Mouse (Mus musculus) embryonic facial prominence, embryonic 15.5 days (tissue): ENCODE data around the gene Asb18. TPM values are rescaled to one million over a fixed set of nuclear protein-coding genes. Genes with fewer than 3 reads are reported as not detected.
A peak's percentile ranks its signal among the peaks of the same experiment; 100 is the strongest.

Experiments
- ATAC-seq: fragments of 200-750 bp; cut with Nextera tagmentation; 2 replicates; pipeline ENCODE4 v1.8.0; 2017; ENCODE audit warnings: low read depth, moderate TSS enrichment; ENCODE audit not compliant: insufficient number of reproducible peaks, low FRiP score, low TSS enrichment
- H3K27ac ChIP-seq: fragments of 300-500 bp; sonication (generic); replicated peaks from 2 replicates; pipeline ENCODE4 v1.5.1; 2015; ENCODE audit warnings: mild to moderate bottlenecking, inconsistent platforms
- H3K27me3 ChIP-seq: fragments of 300-500 bp; sonication (generic); 2 replicates; pipeline ENCODE4 v1.6.1; 2015; ENCODE audit warnings: inconsistent platforms
- H3K36me3 ChIP-seq: fragments of 300-500 bp; sonication (generic); 2 replicates; pipeline ENCODE4 v1.6.1; 2015; ENCODE audit warnings: mild to moderate bottlenecking, inconsistent platforms
- H3K4me1 ChIP-seq: fragments of 300-500 bp; sonication (generic); 2 replicates; pipeline ENCODE4 v1.6.1; 2015; ENCODE audit warnings: inconsistent platforms
- H3K4me2 ChIP-seq: fragments of 300-500 bp; sonication (generic); replicated peaks from 2 replicates; pipeline ENCODE4 v1.6.1; 2015; ENCODE audit warnings: mild to moderate bottlenecking, inconsistent platforms
- H3K4me3 ChIP-seq: fragments of 300-500 bp; sonication (generic); replicated peaks from 2 replicates; pipeline ENCODE4 v1.5.1; 2015; ENCODE audit warnings: mild to moderate bottlenecking, inconsistent platforms
- H3K9ac ChIP-seq: fragments of 300-500 bp; sonication (generic); 2 replicates; pipeline ENCODE4 v1.6.1; 2015; ENCODE audit warnings: inconsistent platforms
- H3K9me3 ChIP-seq: fragments of 300-500 bp; sonication (generic); replicated peaks from 2 replicates; pipeline ENCODE4 v1.6.1; 2016; ENCODE audit warnings: inconsistent platforms
- WGBS: fragments of 180-500 bp; shearing (Covaris S2); methylation state at CpG from one replicate; pipeline ENCODE4 v1.1.7; 2015; 5-methylcytosine and 5-hydroxymethylcytosine counted together
- polyA plus RNA-seq: library from polyadenylated mRNA; unstranded; fragments of >200 nt; fragmentation: Nextera tagmentation; extraction: Ambion mirVana; gene quantifications from 2 replicates; pipeline ENCODE4 v1.2.1, GENCODE M21; 2015

Gene Asb18
- polyA plus RNA-seq, 1 experiment from 2014 or later: 0.09 TPM

GRCm38 (mm10) chr1:89971848-89972247 is 42.6 kb downstream of the Asb18 start:
- Histone ChIP-seq H3K4me2 (no peak overlapping the region), H3K27me3 (peaks cover 53% of the 10 kb centered on the region), H3K9me3 (no peaks in the 10 kb centered on the region), H3K9ac (no peak overlapping the region), H3K27ac (no peak overlapping the region), H3K36me3 (no peaks in the 10 kb centered on the region), H3K4me3 (no peak overlapping the region), H3K4me1 (peaks cover 9% of the 10 kb centered on the region; the same call in 1 of the 2 replicates)
- ATAC-seq: no peak
- WGBS: 40% methylated on average over 8 of the region's 8 CpGs

- no peak for ATAC-seq
These were observed 44.8 kb downstream of the Asb18 start for GRCm38 (mm10) chr1:89969714-89970110.

GRCm38 (mm10) chr1:89969072-89969713 is 45.3 kb downstream of the Asb18 start:
- peaks cover 57% of the 10 kb centered on the region for H3K27me3 ChIP-seq
- peak overlapping the region; percentile 56; the same call in 1 of the 2 replicates for H3K4me3 ChIP-seq
- peaks cover 9% of the 10 kb centered on the region; the same call in 1 of the 2 replicates for H3K4me1 ChIP-seq
- no peaks in the 10 kb centered on the region for H3K9me3 ChIP-seq
- no peak overlapping the region for H3K27ac ChIP-seq
- WGBS: 59% methylated on average over 10 of the region's 10 CpGs
- no peaks in the 10 kb centered on the region for H3K36me3 ChIP-seq
- H3K9ac ChIP-seq: no peak overlapping the region
- no peak for ATAC-seq
- peak overlapping the region; percentile 97; the same call in 1 of the 2 replicates for H3K4me2 ChIP-seq

More at GRCm38 (mm10) chr1:89969714-89970110, 44.8 kb downstream of the Asb18 start:
- H3K4me1 ChIP-seq: peaks cover 9% of the 10 kb centered on the region; the same call in 1 of the 2 replicates
- H3K27me3 ChIP-seq: peaks cover 57% of the 10 kb centered on the region
- H3K27ac ChIP-seq: no peak overlapping the region
- H3K9ac ChIP-seq: no peak overlapping the region
- 78% methylated on average over 4 of the region's 4 CpGs for WGBS
- no peak overlapping the region for H3K4me3 ChIP-seq
- H3K36me3 ChIP-seq: no peaks in the 10 kb centered on the region
- H3K4me2 ChIP-seq: no peak overlapping the region
- H3K9me3 ChIP-seq: no peaks in the 10 kb centered on the region

- Histone ChIP-seq H3K4me1 (peaks cover 9% of the 10 kb centered on the region; the same call in 1 of the 2 replicates), H3K36me3 (no peaks in the 10 kb centered on the region), H3K27me3 (peaks cover 61% of the 10 kb centered on the region), H3K9me3 (no peaks in the 10 kb centered on the region), H3K27ac (no peak overlapping the region), H3K4me2 (peak overlapping the region; percentile 97), H3K4me3 (peak overlapping the region; percentile 56), H3K9ac (peak overlapping the region; percentile 26; the same call in 1 of the 2 replicates)
- WGBS: under 1% methylated on average over 91 of the region's 95 CpGs
- no peak for ATAC-seq
These were observed 46.2 kb downstream of the Asb18 start for GRCm38 (mm10) chr1:89968111-89968851.

- peaks cover 61% of the 10 kb centered on the region for H3K27me3 ChIP-seq
These were observed 46.9 kb downstream of the Asb18 start for GRCm38 (mm10) chr1:89967585-89967984.

GRCm38 (mm10) chr1:89964426-89964825 is 50.0 kb downstream of the Asb18 start:
- Histone ChIP-seq H3K9ac (no peak overlapping the region), H3K4me3 (no peak overlapping the region), H3K4me2 (no peak overlapping the region), H3K27me3 (peaks cover 52% of the 10 kb centered on the region), H3K27ac (no peak overlapping the region), H3K36me3 (no peaks in the 10 kb centered on the region), H3K9me3 (no peaks in the 10 kb centered on the region), H3K4me1 (peaks cover 14% of the 10 kb centered on the region; the same call in 1 of the 2 replicates)
- WGBS: 63% methylated on average over 12 of the region's 12 CpGs
- no peak for ATAC-seq

More at GRCm38 (mm10) chr1:89967585-89967984, 46.9 kb downstream of the Asb18 start:
- Histone ChIP-seq H3K4me1 (peaks cover 9% of the 10 kb centered on the region; the same call in 1 of the 2 replicates), H3K36me3 (no peaks in the 10 kb centered on the region), H3K27ac (no peak overlapping the region), H3K9me3 (no peaks in the 10 kb centered on the region), H3K9ac (no peak overlapping the region), H3K4me2 (peak overlapping the region; percentile 97), H3K4me3 (peak overlapping the region; percentile 56; the same call in 1 of the 2 replicates)
- no peak for ATAC-seq
- WGBS: 19% methylated on average over 9 of the region's 9 CpGs

- 92% methylated on average over 2 of the region's 2 CpGs for WGBS
- no peak for ATAC-seq
- Histone ChIP-seq H3K4me3 (no peak overlapping the region), H3K36me3 (no peaks in the 10 kb centered on the region), H3K4me1 (peaks cover 8% of the 10 kb centered on the region; the same call in 1 of the 2 replicates), H3K27ac (no peak overlapping the region), H3K27me3 (peaks cover 45% of the 10 kb centered on the region), H3K9me3 (no peaks in the 10 kb centered on the region), H3K9ac (no peak overlapping the region), H3K4me2 (no peak overlapping the region)
These were observed 51.2 kb downstream of the Asb18 start for GRCm38 (mm10) chr1:89963296-89963695.

GRCm38 (mm10) chr1:89962092-89962491 is 52.4 kb downstream of the Asb18 start:
- H3K27me3 ChIP-seq: peaks cover 33% of the 10 kb centered on the region
- no peak overlapping the region for H3K4me3 ChIP-seq
- no peak overlapping the region for H3K27ac ChIP-seq
- no peak overlapping the region for H3K9ac ChIP-seq
- 16% methylated on average over 13 of the region's 13 CpGs for WGBS
- 0 out of 2 replicates have a peak overlapping the region, but pooled peaks have one; percentile 4 for H3K4me2 ChIP-seq
- no peaks in the 10 kb centered on the region for H3K36me3 ChIP-seq
- no peaks in the 10 kb centered on the region for H3K9me3 ChIP-seq
- peaks cover 5% of the 10 kb centered on the region; the same call in 1 of the 2 replicates for H3K4me1 ChIP-seq
- no peak for ATAC-seq

GRCm38 (mm10) chr1:89959393-89959792 is 55.1 kb downstream of the Asb18 start:
- Histone ChIP-seq H3K4me3 (no peak overlapping the region), H3K36me3 (no peaks in the 10 kb centered on the region), H3K4me2 (no peak overlapping the region), H3K27ac (no peak overlapping the region), H3K9ac (no peak overlapping the region), H3K4me1 (peaks cover 5% of the 10 kb centered on the region; the same call in 1 of the 2 replicates), H3K9me3 (no peaks in the 10 kb centered on the region), H3K27me3 (peaks cover 28% of the 10 kb centered on the region)
- no peak for ATAC-seq
- WGBS: 68% methylated on average over 4 of the region's 4 CpGs

GRCm38 (mm10) chr1:89943202-89943601 is 71.3 kb downstream of the Asb18 start:
- Histone ChIP-seq H3K4me1 (peaks cover 19% of the 10 kb centered on the region), H3K36me3 (no peaks in the 10 kb centered on the region), H3K4me3 (no peak overlapping the region), H3K27ac (no peak overlapping the region), H3K9ac (no peak overlapping the region), H3K27me3 (peaks cover 90% of the 10 kb centered on the region), H3K4me2 (no peak overlapping the region), H3K9me3 (no peaks in the 10 kb centered on the region)
- 3% methylated on average over 16 of the region's 16 CpGs for WGBS
- no peak for ATAC-seq

GRCm38 (mm10) chr1:89942395-89942976 is 72.0 kb downstream of the Asb18 start:
- Histone ChIP-seq H3K9ac (no peak overlapping the region), H3K4me3 (peak overlapping the region; percentile 24; the same call in 1 of the 2 replicates), H3K9me3 (no peaks in the 10 kb centered on the region)

More at GRCm38 (mm10) chr1:89942395-89942976, 72.0 kb downstream of the Asb18 start:
- 5% methylated on average over 15 of the region's 15 CpGs for WGBS
- Histone ChIP-seq H3K27ac (no peak overlapping the region), H3K4me2 (peak overlapping the region; percentile 41), H3K36me3 (no peaks in the 10 kb centered on the region), H3K4me1 (peaks cover 19% of the 10 kb centered on the region), H3K27me3 (peaks cover 90% of the 10 kb centered on the region)
- ATAC-seq: no peak
